Mouse (Mus musculus) megakaryocyte, embryonic 14.5 days (primary cell): ENCODE results near the gene Tns3.

Experiments used
- FLI1 ChIP-seq: IDR thresholded peaks from 2 replicates; pipeline ENCODE4 v1.6.1; 2012; ENCODE audit warnings: low read length, inconsistent platforms, mixed read lengths
- GATA1 ChIP-seq: IDR thresholded peaks from 3 replicates; pipeline ENCODE4 v1.6.1; 2012; ENCODE audit warnings: mixed read lengths, low read length, inconsistent platforms, borderline replicate concordance

- TF ChIP-seq GATA1 (no peak), FLI1 (no peak)
Observed at GRCm38 (mm10) chr11:8500855-8501254, 163.5 kb downstream of the Tns3 start.
